Comparison of ENCODE assay signal across 15 mouse cellular contexts in the genomic region with DNA sequence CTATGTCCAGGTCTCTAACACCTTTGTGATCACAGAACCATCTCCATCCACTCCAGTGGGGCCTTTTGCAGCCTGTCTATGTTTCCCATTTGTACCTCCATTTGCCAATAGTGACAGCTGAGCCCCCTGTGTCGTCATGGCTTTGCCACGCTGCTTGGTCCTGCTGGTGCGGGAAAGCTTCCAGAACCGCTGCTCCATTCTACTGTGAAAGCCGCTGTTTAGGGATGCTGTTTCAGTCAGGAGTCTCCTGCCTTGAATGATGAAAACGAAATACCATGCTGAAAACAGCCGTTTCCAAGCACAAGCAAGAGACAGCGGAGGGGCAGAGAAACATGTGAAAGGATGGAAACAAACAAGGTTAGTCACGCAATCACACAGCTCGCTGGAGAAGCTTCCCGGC.
DNase-seq lines count a peak whose midpoint lies in the region; ATAC-seq and TF ChIP-seq lines count a peak whose summit lies in the region.
"Had no signal": no experiment of that assay in that cellular context is flagged by ENCODE, and none has a peak within 500 bp of the region (broad histone marks: within the 10 kb centered on the region; RNA-seq: fewer than 3 reads in every experiment).

No protein-coding gene starts in this region.

- H3K4me1 ChIP-seq in hindbrain, postnatal 0 days (ENCODE audit: insufficient read depth, low read length) = peaks cover 7% of the 10 kb centered on the region
- H3K4me1 ChIP-seq in midbrain, embryonic 16.5 days (ENCODE audit: control insufficient read depth, insufficient read depth, low read length) = peaks cover 12% of the 10 kb centered on the region; the same call in 1 of the 2 replicates
- peaks cover 20% of the 10 kb centered on the region for H3K4me1 ChIP-seq in limb, embryonic 10.5 days
- H3K4me1 ChIP-seq: heart, embryonic 12.5 days; megakaryocyte, embryonic 14.5 days had no signal

- peak; percentile 7 to 26 for DNase-seq in left cerebral cortex, postnatal 10 days (ENCODE audit: extremely low spot score in 1 of 2, low spot score in 2 of 2)
- no peak for DNase-seq in left cerebral cortex, adult 11 months (ENCODE audit: low spot score)
- peak; percentile 28 to 30 for DNase-seq in cerebellum, postnatal 36 days
- DNase-seq in hindbrain, postnatal 0 days (ENCODE audit: low spot score) = peak; percentile 68
- no peak for DNase-seq in heart, adult 9 months (ENCODE audit: low spot score in 2 of 2)
- no peak for DNase-seq in limb, embryonic 10.5 days (ENCODE audit: low spot score)
- DNase-seq: adrenal gland, postnatal 36 days; kidney, postnatal 25 days; lung, adult 18-20 months; spleen, adult 18-20 months had no signal

- no peaks in the 10 kb centered on the region for H3K36me3 ChIP-seq in hindbrain, postnatal 0 days (ENCODE audit: insufficient read depth, low read length)
- H3K36me3 ChIP-seq in midbrain, embryonic 16.5 days (ENCODE audit: control insufficient read depth, insufficient read depth, low read length) = no peaks in the 10 kb centered on the region
- no peaks in the 10 kb centered on the region for H3K36me3 ChIP-seq in limb, embryonic 10.5 days
- H3K36me3 ChIP-seq: heart, embryonic 12.5 days had no signal

- intact Hi-C loops in left cerebral cortex, postnatal 10 days (cut with DNase I) = no loop called here

- TF ChIP-seq CTCF in hindbrain, postnatal 0 days (IDR thresholded peaks at IDR 0.05; ENCODE audit: low read depth) = no peak

- no peaks in the 10 kb centered on the region for H3K9me3 ChIP-seq in hindbrain, postnatal 0 days (ENCODE audit: low read length)
- H3K9me3 ChIP-seq in midbrain, embryonic 16.5 days (replicated peaks; ENCODE audit: control insufficient read depth, low read length, poor library complexity, severe bottlenecking) = no peaks in the 10 kb centered on the region
- no peaks in the 10 kb centered on the region for H3K9me3 ChIP-seq in limb, embryonic 10.5 days (replicated peaks)
- H3K9me3 ChIP-seq: heart, embryonic 12.5 days; megakaryocyte, embryonic 14.5 days had no signal

- no peak for ATAC-seq in hindbrain, postnatal 0 days
- no peak for ATAC-seq in midbrain, embryonic 16.5 days
- ATAC-seq: inflammation-experienced regulatory T-cells, adult 6 months had no signal

- H3K4me2 ChIP-seq in hindbrain, postnatal 0 days (ENCODE audit: low read depth, low read length) = 0 out of 2 replicates have a peak overlapping the region, but pooled peaks have one; percentile 13
- no peak overlapping the region for H3K4me2 ChIP-seq in midbrain, embryonic 16.5 days (ENCODE audit: low read length)
- H3K4me2 ChIP-seq: heart, embryonic 12.5 days had no signal

- 0 out of 2 replicates have a peak overlapping the region, but pooled peaks have one; percentile 11 for H3K27ac ChIP-seq in hindbrain, postnatal 0 days
- peak overlapping the region; percentile 18; the same call in 1 of the 2 replicates for H3K27ac ChIP-seq in midbrain, embryonic 16.5 days (ENCODE audit: low read length)
- no peak overlapping the region for H3K27ac ChIP-seq in limb, embryonic 10.5 days

- no peak overlapping the region for H3K9ac ChIP-seq in hindbrain, postnatal 0 days (replicated peaks; ENCODE audit: low read length)
- no peak overlapping the region for H3K9ac ChIP-seq in midbrain, embryonic 16.5 days (ENCODE audit: low read depth, low read length)
- H3K9ac ChIP-seq: heart, embryonic 12.5 days had no signal

- H3K27me3 ChIP-seq in hindbrain, postnatal 0 days (ENCODE audit: insufficient read depth, low read length) = no peaks in the 10 kb centered on the region
- H3K27me3 ChIP-seq in midbrain, embryonic 16.5 days (ENCODE audit: control insufficient read depth, insufficient read depth, low read depth, low read length) = no peaks in the 10 kb centered on the region
- no peaks in the 10 kb centered on the region for H3K27me3 ChIP-seq in limb, embryonic 10.5 days (ENCODE audit: low read depth, poor library complexity, severe bottlenecking)
- H3K27me3 ChIP-seq: megakaryocyte, embryonic 14.5 days had no signal

- 14% methylated on average over 11 of the region's 11 CpGs for WGBS in hindbrain, postnatal 0 days
- WGBS in midbrain, embryonic 16.5 days = 35% methylated on average over 11 of the region's 11 CpGs
- WGBS in limb, embryonic 10.5 days = 88% methylated on average over 11 of the region's 11 CpGs

- H3K4me3 ChIP-seq in hindbrain, postnatal 0 days (ENCODE audit: low read length) = no peak overlapping the region
- H3K4me3 ChIP-seq in midbrain, embryonic 16.5 days (ENCODE audit: low read depth, low read length) = no peak overlapping the region
- H3K4me3 ChIP-seq in limb, embryonic 10.5 days = no peak overlapping the region
- H3K4me3 ChIP-seq: erythroblast, embryonic 14.5 days; heart, embryonic 12.5 days; megakaryocyte, embryonic 14.5 days had no signal

Comparison
In these comparisons a context has a peak if more than half of its experiments do, and no peak if none do; other contexts are left out.
1. DNase-seq: peak in left cerebral cortex, postnatal 10 days (2 of 2), cerebellum, postnatal 36 days (2 of 2) and hindbrain, postnatal 0 days (single experiment); none in left cerebral cortex, adult 11 months (single experiment), heart, adult 9 months (0 of 2) and limb, embryonic 10.5 days (single experiment).